Mouse (Mus musculus): ENCODE measurements around the gene Zfp341. TPM values are rescaled to one million over a fixed set of nuclear protein-coding genes. Genes with fewer than 3 reads are reported as not detected.

The Zfp341 gene
- polyA plus RNA-seq, 1 experiment, result 4.7 TPM

DNA sequence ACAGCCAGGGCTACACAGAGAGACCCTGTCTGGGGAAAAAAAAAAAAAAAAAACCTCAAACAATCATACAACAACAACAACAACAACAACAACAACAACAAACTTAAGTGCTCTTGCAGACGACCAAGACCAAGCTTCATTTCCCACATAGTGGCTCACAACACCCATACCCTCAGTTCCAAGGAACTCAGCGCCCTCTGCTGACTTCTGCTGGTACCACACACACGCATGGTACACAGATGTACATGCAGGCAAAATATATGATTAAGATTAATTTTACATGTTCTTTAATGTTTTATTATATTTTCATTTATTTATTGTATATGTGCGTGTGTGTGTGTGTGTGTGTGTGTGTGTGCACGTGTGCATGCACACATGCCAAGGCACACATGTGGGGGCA, 26.7 kb upstream of the Zfp341 start:
- Histone ChIP-seq H3K27ac (ENCODE audit: insufficient read depth, low read depth, low read length) (no peak overlapping the region), H3K4me3 (ENCODE audit: low read depth, low read length) (no peak overlapping the region), H3K36me3 (ENCODE audit: control insufficient read depth, insufficient read depth, low read length) (peaks cover 12% of the 10 kb centered on the region), H3K4me1 (ENCODE audit: control insufficient read depth, insufficient read depth, insufficient read length, low read length) (no peaks in the 10 kb centered on the region), H3K27me3 (ENCODE audit: control insufficient read depth, insufficient read depth, low read length) (no peaks in the 10 kb centered on the region)
- TF ChIP-seq CTCF (IDR thresholded peaks at IDR 0.05; ENCODE audit: extremely low read depth, insufficient read length, insufficient replicate concordance, low read depth, low read length), result no peak
- TF ChIP-seq POLR2A (IDR thresholded peaks at IDR 0.05; ENCODE audit: low read depth, low read length), result no peak
- WGBS, result 84% methylated on average over 5 of the region's 5 CpGs

DNA sequence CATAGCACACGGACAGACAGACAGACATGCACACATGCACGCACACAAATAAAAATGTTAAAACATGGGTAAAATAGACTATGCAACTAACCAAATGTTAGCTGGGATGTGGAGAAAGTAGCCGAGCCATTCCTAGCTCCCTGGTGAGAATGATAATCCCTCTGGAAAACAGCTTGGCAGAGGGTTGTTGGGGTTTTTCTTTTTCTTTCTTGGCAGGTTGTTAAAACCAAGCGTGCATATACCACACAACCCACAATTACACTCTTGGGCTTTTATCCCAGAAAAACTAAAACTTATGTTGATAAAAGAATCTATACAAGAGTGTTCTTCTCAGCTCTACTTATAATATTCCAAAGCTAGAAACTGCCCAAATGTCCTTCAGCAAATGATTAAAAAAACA, 24.0 kb upstream of the Zfp341 start:
- no peaks in the 10 kb centered on the region for H3K4me1 ChIP-seq (ENCODE audit: control insufficient read depth, insufficient read depth, insufficient read length, low read length)
- no peaks in the 10 kb centered on the region for H3K27me3 ChIP-seq (ENCODE audit: control insufficient read depth, insufficient read depth, low read length)
- H3K36me3 ChIP-seq (ENCODE audit: control insufficient read depth, insufficient read depth, low read length), result peaks cover 14% of the 10 kb centered on the region
- H3K27ac ChIP-seq (ENCODE audit: insufficient read depth, low read depth, low read length), result no peak overlapping the region
- no peak for TF ChIP-seq CTCF (IDR thresholded peaks at IDR 0.05; ENCODE audit: extremely low read depth, insufficient read length, insufficient replicate concordance, low read depth, low read length)
- no peak for TF ChIP-seq POLR2A (IDR thresholded peaks at IDR 0.05; ENCODE audit: low read depth, low read length)
- 95% methylated on average over 4 of the region's 4 CpGs for WGBS
- H3K4me3 ChIP-seq (ENCODE audit: low read depth, low read length), result no peak overlapping the region

DNA sequence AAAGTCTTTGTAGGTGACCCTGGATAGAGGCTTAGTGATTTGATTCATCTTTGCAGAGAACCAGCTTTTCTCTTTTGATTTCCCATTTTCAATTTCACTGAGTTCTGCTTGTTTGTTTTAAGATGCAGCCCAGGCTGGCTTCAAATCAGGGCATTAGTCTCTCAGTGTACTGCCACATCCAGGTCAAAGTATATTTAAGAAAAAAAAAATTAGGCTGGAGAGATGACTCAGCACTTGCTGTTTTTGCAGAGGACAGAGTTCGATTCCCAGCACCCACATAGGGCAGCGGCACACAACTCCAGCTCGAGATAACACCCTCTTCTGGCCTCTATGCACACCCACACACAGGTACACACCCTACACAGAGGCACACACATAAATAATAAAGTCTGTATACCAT, 21.9 kb upstream of the Zfp341 start:
- H3K4me3 ChIP-seq (ENCODE audit: low read depth, low read length), result no peak overlapping the region
- H3K27me3 ChIP-seq (ENCODE audit: control insufficient read depth, insufficient read depth, low read length), result no peaks in the 10 kb centered on the region
- no peak overlapping the region for H3K27ac ChIP-seq (ENCODE audit: insufficient read depth, low read depth, low read length)
- no peaks in the 10 kb centered on the region for H3K4me1 ChIP-seq (ENCODE audit: control insufficient read depth, insufficient read depth, insufficient read length, low read length)
- 58% methylated on average over 3 of the region's 3 CpGs for WGBS
- no peak for TF ChIP-seq CTCF (IDR thresholded peaks at IDR 0.05; ENCODE audit: extremely low read depth, insufficient read length, insufficient replicate concordance, low read depth, low read length)
- no peak for TF ChIP-seq POLR2A (IDR thresholded peaks at IDR 0.05; ENCODE audit: low read depth, low read length)
- H3K36me3 ChIP-seq (ENCODE audit: control insufficient read depth, insufficient read depth, low read length), result peaks cover 17% of the 10 kb centered on the region

DNA sequence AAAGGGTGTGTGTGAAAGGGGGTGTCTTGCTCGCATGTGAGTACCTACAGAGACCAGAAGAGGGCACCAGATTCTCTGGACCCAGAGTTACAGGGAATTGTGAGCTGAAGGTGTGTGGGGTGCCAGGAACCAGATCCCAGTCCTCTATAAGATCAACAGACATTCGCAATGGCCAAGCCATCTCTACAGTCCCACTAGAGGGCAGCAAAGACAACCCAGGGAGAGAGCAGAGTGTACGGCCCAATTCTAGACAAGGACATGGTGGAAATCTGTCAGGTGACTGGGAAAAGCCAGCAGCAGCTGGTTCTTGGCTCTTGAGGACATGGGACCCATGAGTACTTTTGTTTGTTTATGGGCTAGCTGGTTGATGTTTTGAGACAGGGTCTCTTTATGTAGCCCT, 20.1 kb upstream of the Zfp341 start:
- no peaks in the 10 kb centered on the region for H3K27me3 ChIP-seq (ENCODE audit: control insufficient read depth, insufficient read depth, low read length)
- peak; percentile 73; the same call in 1 of the 2 replicates for TF ChIP-seq CTCF (IDR thresholded peaks at IDR 0.05; ENCODE audit: extremely low read depth, insufficient read length, insufficient replicate concordance, low read depth, low read length)
- TF ChIP-seq POLR2A (IDR thresholded peaks at IDR 0.05; ENCODE audit: low read depth, low read length), result no peak
- H3K27ac ChIP-seq (ENCODE audit: insufficient read depth, low read depth, low read length), result no peak overlapping the region
- H3K36me3 ChIP-seq (ENCODE audit: control insufficient read depth, insufficient read depth, low read length), result peaks cover 5% of the 10 kb centered on the region; the same call in 1 of the 2 replicates
- no peaks in the 10 kb centered on the region for H3K4me1 ChIP-seq (ENCODE audit: control insufficient read depth, insufficient read depth, insufficient read length, low read length)
- WGBS, result 70% methylated on average over 3 of the region's 3 CpGs
- no peak overlapping the region for H3K4me3 ChIP-seq (ENCODE audit: low read depth, low read length)

DNA sequence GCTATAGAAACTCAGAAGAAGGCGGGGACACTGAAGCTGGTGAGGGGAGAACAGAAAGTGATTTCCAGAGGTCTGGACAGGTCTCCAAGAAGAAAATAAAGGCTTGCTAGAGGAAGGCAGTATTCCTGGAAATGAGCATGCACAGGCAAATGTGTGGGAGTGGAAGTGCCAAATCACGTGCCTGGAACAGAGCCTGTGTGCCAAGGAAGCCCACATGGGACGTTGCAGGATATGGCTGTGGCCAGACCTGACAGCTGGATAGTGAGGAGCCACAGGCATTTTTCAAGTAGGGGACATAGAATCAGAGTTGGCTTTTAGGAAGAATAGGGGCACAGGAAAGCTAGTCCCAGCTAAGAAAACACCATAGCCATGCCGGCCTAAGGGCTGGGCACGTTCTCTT, 17.3 kb upstream of the Zfp341 start:
- H3K36me3 ChIP-seq (ENCODE audit: control insufficient read depth, insufficient read depth, low read length), result peaks cover 5% of the 10 kb centered on the region; the same call in 1 of the 2 replicates
- no peak overlapping the region for H3K4me3 ChIP-seq (ENCODE audit: low read depth, low read length)
- 79% methylated on average over 5 of the region's 5 CpGs for WGBS
- H3K4me1 ChIP-seq (ENCODE audit: control insufficient read depth, insufficient read depth, insufficient read length, low read length), result no peaks in the 10 kb centered on the region
- H3K27ac ChIP-seq (ENCODE audit: insufficient read depth, low read depth, low read length), result no peak overlapping the region
- H3K27me3 ChIP-seq (ENCODE audit: control insufficient read depth, insufficient read depth, low read length), result no peaks in the 10 kb centered on the region
- TF ChIP-seq CTCF (IDR thresholded peaks at IDR 0.05; ENCODE audit: extremely low read depth, insufficient read length, insufficient replicate concordance, low read depth, low read length), result no peak
- no peak for TF ChIP-seq POLR2A (IDR thresholded peaks at IDR 0.05; ENCODE audit: low read depth, low read length)

DNA sequence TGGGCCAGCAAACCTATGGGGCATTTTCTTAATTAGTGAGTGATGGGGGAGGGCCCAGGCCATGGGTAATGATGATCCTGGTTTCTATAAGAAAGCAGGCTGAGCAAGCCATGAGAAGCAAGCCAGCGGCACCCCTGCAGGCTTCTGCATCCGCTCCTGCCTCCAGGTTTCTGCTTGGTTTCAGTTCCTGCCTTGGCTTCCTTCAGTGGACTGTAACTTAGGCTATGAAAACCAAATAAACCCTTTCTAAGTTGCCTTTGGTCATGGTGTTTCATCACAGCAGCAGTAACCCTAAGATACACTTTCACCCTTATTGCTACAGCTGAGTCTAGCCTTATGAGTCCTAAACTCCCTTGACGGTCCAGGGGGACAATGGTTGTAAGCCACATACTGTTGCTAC, 15.7 kb upstream of the Zfp341 start:
- Histone ChIP-seq H3K4me1 (ENCODE audit: control insufficient read depth, insufficient read depth, insufficient read length, low read length) (no peaks in the 10 kb centered on the region), H3K27ac (ENCODE audit: insufficient read depth, low read depth, low read length) (no peak overlapping the region), H3K4me3 (ENCODE audit: low read depth, low read length) (no peak overlapping the region), H3K27me3 (ENCODE audit: control insufficient read depth, insufficient read depth, low read length) (no peaks in the 10 kb centered on the region), H3K36me3 (ENCODE audit: control insufficient read depth, insufficient read depth, low read length) (peaks cover 5% of the 10 kb centered on the region; the same call in 1 of the 2 replicates)
- 86% methylated on average over 3 of the region's 3 CpGs for WGBS
- TF ChIP-seq CTCF (IDR thresholded peaks at IDR 0.05; ENCODE audit: extremely low read depth, insufficient read length, insufficient replicate concordance, low read depth, low read length) (no peak), POLR2A (IDR thresholded peaks at IDR 0.05; ENCODE audit: low read depth, low read length) (no peak)

DNA sequence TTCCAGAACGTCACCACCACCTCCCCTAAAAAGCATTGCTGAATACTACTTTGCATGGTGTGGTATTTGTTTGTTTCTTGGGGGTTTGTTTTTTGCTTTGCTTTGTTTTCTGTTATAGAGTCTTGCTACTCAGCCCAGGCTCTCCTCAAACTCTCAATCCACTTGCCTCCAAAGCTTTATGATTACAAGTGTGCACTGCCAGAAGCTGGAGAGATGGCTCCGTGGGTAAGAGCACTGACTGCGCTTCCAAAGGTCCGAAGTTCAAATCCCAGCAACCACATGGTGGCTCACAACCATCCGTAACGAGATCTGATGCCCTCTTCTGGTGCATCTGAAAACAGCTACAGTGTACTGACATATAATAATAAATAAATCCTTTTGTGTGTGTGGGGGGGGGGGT, 12.5 kb upstream of the Zfp341 start:
- no peak for TF ChIP-seq CTCF (IDR thresholded peaks at IDR 0.05; ENCODE audit: extremely low read depth, insufficient read length, insufficient replicate concordance, low read depth, low read length)
- no peak for TF ChIP-seq POLR2A (IDR thresholded peaks at IDR 0.05; ENCODE audit: low read depth, low read length)
- Histone ChIP-seq H3K27me3 (ENCODE audit: control insufficient read depth, insufficient read depth, low read length) (no peaks in the 10 kb centered on the region), H3K4me1 (ENCODE audit: control insufficient read depth, insufficient read depth, insufficient read length, low read length) (peaks cover 5% of the 10 kb centered on the region; the same call in 1 of the 2 replicates), H3K4me3 (ENCODE audit: low read depth, low read length) (no peak overlapping the region), H3K36me3 (ENCODE audit: control insufficient read depth, insufficient read depth, low read length) (no peaks in the 10 kb centered on the region), H3K27ac (ENCODE audit: insufficient read depth, low read depth, low read length) (no peak overlapping the region)
- 70% methylated on average over 6 of the region's 6 CpGs for WGBS
